ENCODE assay signal across 10 mouse cellular contexts in the genomic region with DNA sequence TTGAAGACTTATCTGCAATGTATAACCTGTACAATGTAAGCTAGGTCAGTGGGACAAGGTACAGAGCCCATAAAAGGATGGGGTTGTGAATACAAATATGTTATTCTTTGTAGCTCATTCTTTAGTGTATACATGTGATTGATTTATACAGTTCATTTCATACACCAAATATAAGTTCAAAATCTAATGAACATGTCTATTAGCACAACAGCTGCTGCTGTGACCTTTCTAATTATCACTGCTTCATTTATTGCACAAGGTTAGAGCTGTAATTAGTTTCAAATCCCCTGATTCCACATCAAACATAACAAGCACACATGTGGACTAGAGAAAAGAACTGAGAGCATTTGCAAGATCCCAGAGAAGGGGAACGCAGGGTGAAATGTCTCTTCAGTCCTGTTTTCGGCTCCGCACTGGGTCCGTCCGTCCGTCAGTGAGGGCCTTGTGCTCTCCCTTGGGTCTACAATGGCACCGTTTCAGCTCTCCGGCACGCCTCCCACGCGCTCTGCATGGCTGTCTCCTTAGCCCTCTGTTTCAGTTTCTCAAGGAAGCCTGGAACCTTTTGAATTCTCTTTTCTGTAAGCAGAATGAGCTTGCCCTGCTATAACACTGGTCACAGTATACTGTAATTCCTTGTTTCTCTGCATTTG.
DNase-seq lines count a peak whose midpoint lies in the region; TF ChIP-seq lines count a peak whose summit lies in the region.
"Had no signal": no experiment of that assay in that cellular context is flagged by ENCODE, and none has a peak within 500 bp of the region (broad histone marks: within the 10 kb centered on the region; RNA-seq: fewer than 3 reads in every experiment).

No protein-coding gene starts in this region.

- no peak for TF ChIP-seq CTCF in brain, embryonic 14.5 days (IDR thresholded peaks at IDR 0.05; ENCODE audit: borderline replicate concordance, extremely low read depth, insufficient read depth, insufficient read length)

- H3K36me3 ChIP-seq in heart, embryonic 10.5 days, result peaks cover 2% of the 10 kb centered on the region; the same call in 1 of the 2 replicates
- H3K36me3 ChIP-seq: heart, embryonic 15.5 days; lung, embryonic 15.5 days had no signal

- H3K4me1 ChIP-seq in heart, embryonic 10.5 days, result no peaks in the 10 kb centered on the region
- H3K4me1 ChIP-seq: lung, embryonic 15.5 days had no signal

- no peaks in the 10 kb centered on the region for H3K27me3 ChIP-seq in heart, embryonic 10.5 days (ENCODE audit: insufficient read depth, poor library complexity, severe bottlenecking)
- H3K27me3 ChIP-seq: heart, embryonic 15.5 days; lung, embryonic 15.5 days had no signal

- peak; percentile 95 for DNase-seq in heart, adult 11 months
- no peak for DNase-seq in heart, embryonic 10.5 days (ENCODE audit: low spot score)
- DNase-seq in brain, embryonic 14.5 days (ENCODE audit: low read depth), result peak; percentile 63
- DNase-seq in heart, adult 8-10 months (ENCODE audit: low spot score), result peak; percentile 41
- DNase-seq in left cerebral cortex, postnatal 14 days (ENCODE audit: low spot score in 2 of 2), result peak; percentile 47 to 55
- DNase-seq in urinary bladder, postnatal 14 days (ENCODE audit: low spot score), result no peak
- no peak for DNase-seq in MN1 (ENCODE audit: low spot score)
- no peak for DNase-seq in T-cell, adult 2 months (ENCODE audit: low spot score)

- H3K4me3 ChIP-seq in heart, embryonic 10.5 days, result no peak overlapping the region
- H3K4me3 ChIP-seq: heart, embryonic 15.5 days; lung, embryonic 15.5 days had no signal

- 91% methylated on average over 11 of the region's 11 CpGs for WGBS in heart, embryonic 10.5 days

- TF ChIP-seq POLR2A in brain, embryonic 14.5 days (IDR thresholded peaks at IDR 0.05; ENCODE audit: borderline replicate concordance, extremely low read depth, insufficient read depth, insufficient read length, poor library complexity, severe bottlenecking), result no peak

- no peak overlapping the region for H3K27ac ChIP-seq in heart, embryonic 10.5 days
- H3K27ac ChIP-seq: heart, embryonic 15.5 days; lung, embryonic 15.5 days had no signal

- H3K9me3 ChIP-seq in heart, embryonic 10.5 days, result no peaks in the 10 kb centered on the region
- H3K9me3 ChIP-seq: heart, embryonic 15.5 days; lung, embryonic 15.5 days had no signal

- intact Hi-C loops in left cerebral cortex, postnatal 14 days (cut with DNase I), result no loop called here

Comparison
In these comparisons a context has a peak if more than half of its experiments do, and no peak if none do; other contexts are left out.
1. DNase-seq: peak in heart, adult 11 months (single experiment), brain, embryonic 14.5 days (single experiment), heart, adult 8-10 months (single experiment) and left cerebral cortex, postnatal 14 days (2 of 2); none in heart, embryonic 10.5 days (single experiment), urinary bladder, postnatal 14 days (single experiment), MN1 (single experiment) and T-cell, adult 2 months (single experiment).